13 mouse cellular contexts compared by ENCODE assay signal in the genomic region with DNA sequence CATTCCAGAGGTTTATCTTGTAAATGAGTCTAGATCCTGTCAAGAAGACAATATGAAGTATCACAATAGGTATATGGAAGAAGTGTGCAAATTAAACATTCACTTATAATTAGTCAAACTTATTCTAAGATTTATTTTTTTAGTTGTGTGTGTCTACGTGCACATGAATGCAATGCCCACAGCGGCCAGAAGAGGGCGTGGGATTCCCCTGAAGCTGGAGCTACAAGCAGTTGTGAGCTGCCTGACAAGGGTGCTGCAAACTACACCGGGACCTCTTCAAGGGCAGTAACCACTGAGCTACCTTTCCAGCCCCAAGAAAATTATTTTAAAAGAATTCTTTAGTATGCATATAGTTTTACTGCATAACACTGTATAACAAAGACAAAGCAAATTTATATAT. TPM values are rescaled to one million over a fixed set of nuclear protein-coding genes. Genes with fewer than 3 reads are reported as not detected.
DNase-seq lines count a peak whose midpoint lies in the region; ATAC-seq and TF ChIP-seq lines count a peak whose summit lies in the region.
"Had no signal": no experiment of that assay in that cellular context is flagged by ENCODE, and none has a peak within 500 bp of the region (broad histone marks: within the 10 kb centered on the region; RNA-seq: fewer than 3 reads in every experiment).

No protein-coding gene starts in this region.

- TF ChIP-seq CTCF in liver, postnatal 0 days (IDR thresholded peaks at IDR 0.05; ENCODE audit: low read depth), result peak; percentile 52

- TF ChIP-seq EP300 in liver, postnatal 0 days (IDR thresholded peaks at IDR 0.05; ENCODE audit: low read depth), result no peak

- H3K4me1 ChIP-seq in liver, postnatal 0 days (ENCODE audit: insufficient read depth), result peaks cover 3% of the 10 kb centered on the region
- H3K4me1 ChIP-seq: midbrain, embryonic 12.5 days had no signal

- ATAC-seq in CD4-positive, CD25-positive, alpha-beta regulatory T cell, adult 4 months, result no peak
- no peak for ATAC-seq in liver, postnatal 0 days

- H3K27ac ChIP-seq in liver, postnatal 0 days (ENCODE audit: low read depth), result no peak overlapping the region
- H3K27ac ChIP-seq: hindbrain, embryonic 15.5 days; limb, embryonic 10.5 days; midbrain, embryonic 12.5 days had no signal

- DNase-seq in CD4-positive, CD25-positive, alpha-beta regulatory T cell, adult 2 months (ENCODE audit: low read depth, low spot score), result peak; percentile 59
- DNase-seq in kidney, postnatal 10 days, result peak; percentile 39
- DNase-seq in kidney, adult 9 months, result no peak
- peak; percentile 37 for DNase-seq in CD4-positive helper T cell, adult 2 months (ENCODE audit: low read depth, low spot score)
- peak; percentile 33 for DNase-seq in liver, postnatal 0 days
- no peak for DNase-seq in ovary, postnatal 10 days (ENCODE audit: low spot score)
- DNase-seq in frontal cortex, postnatal 25 days (ENCODE audit: low spot score in 2 of 2), result no peak
- DNase-seq: adrenal gland, adult 8-10 months; retina, postnatal 1 day had no signal

- no peak overlapping the region for H3K9ac ChIP-seq in liver, postnatal 0 days (replicated peaks)
- H3K9ac ChIP-seq: hindbrain, embryonic 15.5 days; midbrain, embryonic 12.5 days had no signal

- no peaks in the 10 kb centered on the region for H3K9me3 ChIP-seq in liver, postnatal 0 days (ENCODE audit: low read length)
- H3K9me3 ChIP-seq: hindbrain, embryonic 15.5 days; limb, embryonic 10.5 days; midbrain, embryonic 12.5 days had no signal

- H3K36me3 ChIP-seq in liver, postnatal 0 days (replicated peaks; ENCODE audit: insufficient read depth, low read length), result peaks cover 11% of the 10 kb centered on the region; the same call in 1 of the 2 replicates

- WGBS in liver, postnatal 0 days (ENCODE audit: insufficient replicate concordance), result 79% methylated on average over 4 of the region's 4 CpGs

- H3K4me2 ChIP-seq in liver, postnatal 0 days (ENCODE audit: low read depth, low read length), result no peak overlapping the region
- H3K4me2 ChIP-seq: hindbrain, embryonic 15.5 days; midbrain, embryonic 12.5 days had no signal

- no peaks in the 10 kb centered on the region for H3K27me3 ChIP-seq in liver, postnatal 0 days (ENCODE audit: insufficient read depth, low read length)
- H3K27me3 ChIP-seq: hindbrain, embryonic 15.5 days; midbrain, embryonic 12.5 days had no signal

- no peak overlapping the region for H3K4me3 ChIP-seq in liver, postnatal 0 days (ENCODE audit: low read depth, low read length)
- H3K4me3 ChIP-seq: hindbrain, embryonic 15.5 days; limb, embryonic 10.5 days; midbrain, embryonic 12.5 days had no signal

RNA-seq across cellular contexts. Expression of gene Mosmo, which starts 13.2 kb away (rescaled TPM):
- polyA plus RNA-seq in CD4-positive, CD25-positive, alpha-beta regulatory T cell, adult 4 months (2017; shearing (Covaris generic)), result 10 to 100 TPM in 1 of 2 experiments, 1 to 10 TPM in 1; 7.0 to 10.1 TPM
- 4.9 and 6.6 TPM in 2 replicates for polyA plus RNA-seq in liver, postnatal 0 days (2015; fragmentation: Nextera tagmentation; extraction: Ambion mirVana)

RNA-seq across cellular contexts. Expression of gene Pdzd9, which starts 20.5 kb away (rescaled TPM):
- polyA plus RNA-seq in CD4-positive, CD25-positive, alpha-beta regulatory T cell, adult 4 months (2017; shearing (Covaris generic)), result under 1 TPM; 0.68 to 0.78 TPM
- polyA plus RNA-seq in liver, postnatal 0 days (2015; fragmentation: Nextera tagmentation; extraction: Ambion mirVana), result 0.09 and 0.21 TPM in 2 replicates

RNA-seq across cellular contexts. Expression of gene Vwa3a, which starts 48.5 kb away (rescaled TPM):
- not detected for polyA plus RNA-seq in CD4-positive, CD25-positive, alpha-beta regulatory T cell, adult 4 months (2017; shearing (Covaris generic))
- 0.04 and 0.12 TPM in 2 replicates for polyA plus RNA-seq in liver, postnatal 0 days (2015; fragmentation: Nextera tagmentation; extraction: Ambion mirVana)

RNA-seq across cellular contexts. Expression of gene Uqcrc2, which starts 55.7 kb away (rescaled TPM):
- polyA plus RNA-seq in CD4-positive, CD25-positive, alpha-beta regulatory T cell, adult 4 months (2017; shearing (Covaris generic)), result 100 to 1,000 TPM; 224 to 238 TPM
- polyA plus RNA-seq in liver, postnatal 0 days (2015; fragmentation: Nextera tagmentation; extraction: Ambion mirVana), result 152 and 155 TPM in 2 replicates

Comparison
In these comparisons a context has a peak if more than half of its experiments do, and no peak if none do; other contexts are left out.
1. DNase-seq: peak in CD4-positive, CD25-positive, alpha-beta regulatory T cell, adult 2 months (single experiment), kidney, postnatal 10 days (single experiment), CD4-positive helper T cell, adult 2 months (single experiment) and liver, postnatal 0 days (single experiment); none in kidney, adult 9 months (single experiment), ovary, postnatal 10 days (single experiment) and frontal cortex, postnatal 25 days (0 of 2).